Mouse (Mus musculus): ENCODE data around the gene Gabrr1.
"Not testable (repeated sequence)": the region's sequence is repeated elsewhere in the genome, so short reads cannot be mapped to it uniquely, and the experiment has no call there.

Gene Gabrr1

GRCm38 (mm10) chr4:33132221-33132620, at the start of gene Gabrr1:
Gene Gabrr1 (plus strand): TSS chr4:33132521.
- no peak for DNase-seq (ENCODE audit: low spot score)

DNA sequence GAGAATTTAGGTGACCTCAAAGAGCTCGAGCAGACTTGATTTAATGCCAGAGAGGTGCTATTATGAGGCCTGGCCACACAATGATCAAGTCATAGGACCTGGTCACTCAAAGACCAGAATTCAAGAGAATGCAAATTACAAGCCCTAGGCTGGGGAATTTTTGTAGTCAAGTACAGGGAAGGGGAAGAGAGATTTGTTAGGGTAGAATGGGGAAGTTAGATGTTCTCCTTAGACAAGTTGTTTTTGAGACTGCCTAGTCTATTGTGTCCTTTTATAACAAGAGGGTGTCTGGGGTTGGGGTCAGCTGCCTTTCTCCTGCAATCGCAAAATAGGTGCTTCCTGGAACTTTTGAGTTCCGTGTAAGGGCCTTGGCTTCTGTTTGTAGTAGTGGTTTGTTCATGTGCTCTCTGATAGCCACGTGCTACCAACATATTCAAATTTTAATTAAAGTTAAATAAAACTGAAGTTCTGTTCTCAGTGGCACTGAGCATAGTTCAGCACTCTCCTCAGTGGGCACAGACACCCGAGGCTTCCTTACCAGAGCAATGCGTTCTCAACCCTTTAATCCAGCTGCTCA, 33.1 kb upstream of the Gabrr1 start:
- DNase-seq (ENCODE audit: low spot score): no peak

DNA sequence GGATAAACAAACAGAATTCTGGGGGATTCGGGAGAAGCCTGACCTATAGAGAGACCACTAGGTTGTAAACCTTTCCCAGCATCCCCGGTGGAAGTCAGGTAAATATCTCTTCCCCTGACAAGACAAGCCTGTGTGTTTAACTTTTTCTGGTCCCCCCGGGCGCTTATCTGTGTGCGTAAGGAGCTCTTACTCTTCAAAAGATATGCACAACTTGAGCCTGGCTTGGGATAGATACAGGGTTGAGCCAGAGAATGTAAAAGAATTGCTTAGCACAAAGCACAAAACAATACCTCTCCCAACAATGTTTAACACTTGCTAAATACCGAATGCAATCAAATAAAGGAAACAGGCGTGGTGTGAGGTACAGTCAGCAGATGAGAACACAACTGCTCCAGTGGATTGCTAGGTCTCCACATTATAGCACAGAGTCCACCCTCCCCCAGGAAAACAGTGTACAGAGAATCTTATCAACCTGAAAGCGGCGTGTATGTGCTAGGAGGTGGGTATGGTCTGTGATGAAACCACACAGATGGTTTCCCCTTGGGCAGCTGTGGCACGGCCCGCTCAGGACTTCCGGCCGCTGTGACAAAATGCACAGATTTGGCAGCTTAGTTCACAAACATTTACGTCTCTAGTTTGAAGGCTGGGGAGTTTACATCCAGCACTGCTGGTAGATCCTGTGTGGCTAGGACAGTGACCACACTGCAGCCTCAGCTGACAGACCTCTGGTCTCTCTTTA, 22.4 kb upstream of the Gabrr1 start:
- no peak for DNase-seq (ENCODE audit: low spot score)

GRCm38 (mm10) chr4:33110845-33111244, 21.5 kb upstream of the Gabrr1 start:
- no peak for DNase-seq (ENCODE audit: low spot score)

- no peak for DNase-seq (ENCODE audit: low spot score)
These were observed 21.0 kb upstream of the Gabrr1 start for GRCm38 (mm10) chr4:33111358-33111757.

GRCm38 (mm10) chr4:33112866-33113265, 19.5 kb upstream of the Gabrr1 start:
- not testable (repeated sequence) for DNase-seq (ENCODE audit: low spot score)

DNA sequence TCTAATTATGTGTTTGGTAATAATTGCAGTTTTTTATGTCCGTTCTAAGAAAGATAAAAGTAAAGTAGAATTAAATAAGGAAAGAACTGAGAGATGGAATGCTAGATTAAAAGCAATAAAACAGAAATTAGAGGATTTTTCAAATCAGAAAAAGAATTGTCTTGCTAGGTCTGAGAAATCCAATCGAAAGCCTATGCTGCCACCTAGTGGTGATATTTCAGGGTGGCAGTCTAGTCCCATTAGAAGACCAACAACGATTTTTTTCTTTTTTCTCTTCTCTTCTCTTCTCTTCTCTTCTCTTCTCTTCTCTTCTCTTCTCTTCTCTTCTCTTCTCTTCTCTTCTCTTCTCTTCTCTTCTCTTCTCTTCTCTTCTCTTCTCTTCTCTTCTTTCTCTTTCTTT, 13.2 kb upstream of the Gabrr1 start:
- DNase-seq (ENCODE audit: low spot score): peak; percentile 49

DNA sequence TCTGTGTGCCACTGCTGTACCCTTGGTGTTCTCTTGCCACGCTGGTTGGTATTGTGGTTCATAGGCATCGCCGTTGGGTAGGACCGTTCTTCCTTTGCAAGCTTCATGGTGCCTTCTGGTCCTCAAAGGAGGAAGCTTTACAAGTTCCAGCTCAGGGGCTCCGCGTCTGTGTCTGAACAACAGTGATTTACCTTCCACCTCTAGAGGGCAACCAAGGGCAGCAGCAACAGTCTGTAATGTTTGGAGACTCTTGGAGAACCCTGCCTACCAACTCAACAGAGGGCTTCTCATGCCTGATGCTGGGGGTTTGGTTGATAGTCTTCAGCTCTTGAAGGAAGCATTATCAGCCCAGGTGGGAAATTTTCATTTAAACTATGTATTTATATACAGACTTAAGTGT, 7.8 kb upstream of the Gabrr1 start:
- no peak for DNase-seq (ENCODE audit: low spot score)

DNA sequence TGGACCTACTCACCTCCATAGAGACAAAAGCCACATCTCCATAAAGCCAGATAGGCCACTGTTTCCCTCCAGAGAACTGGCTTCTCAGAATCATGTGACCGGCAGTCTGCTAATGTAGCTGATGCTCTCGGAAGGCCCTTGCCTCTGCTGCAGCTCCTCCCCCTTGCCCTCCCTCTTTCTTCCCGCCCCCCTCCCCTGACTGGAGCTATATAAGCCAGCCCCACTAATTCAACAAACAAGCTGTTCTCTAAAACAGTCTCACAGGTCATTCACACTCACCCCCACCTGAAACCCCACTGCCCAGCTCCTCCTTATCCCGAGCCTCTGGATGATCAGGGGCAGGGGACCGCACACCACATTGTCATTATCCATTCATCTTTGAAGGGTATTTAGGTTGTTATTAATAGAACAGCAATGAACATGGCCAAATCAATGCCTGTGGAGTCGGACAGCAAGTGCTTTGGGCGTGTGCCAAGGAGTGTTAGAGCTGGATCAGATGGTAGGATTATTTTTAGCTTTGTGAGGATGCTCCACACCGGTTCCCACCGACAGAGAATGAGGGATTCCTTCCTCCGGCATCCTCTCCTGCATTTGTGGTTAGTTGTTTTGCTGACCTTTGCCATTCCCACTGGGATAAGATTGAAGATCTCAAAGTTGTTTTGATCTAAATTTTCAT, 6.8 kb upstream of the Gabrr1 start:
- DNase-seq (ENCODE audit: low spot score): no peak

- no peak for DNase-seq (ENCODE audit: low spot score)
These were observed 14.5 kb downstream of the Gabrr1 start for GRCm38 (mm10) chr4:33146679-33147291.

GRCm38 (mm10) chr4:33147825-33148224, 15.5 kb downstream of the Gabrr1 start:
- no peak for DNase-seq (ENCODE audit: low spot score)

DNA sequence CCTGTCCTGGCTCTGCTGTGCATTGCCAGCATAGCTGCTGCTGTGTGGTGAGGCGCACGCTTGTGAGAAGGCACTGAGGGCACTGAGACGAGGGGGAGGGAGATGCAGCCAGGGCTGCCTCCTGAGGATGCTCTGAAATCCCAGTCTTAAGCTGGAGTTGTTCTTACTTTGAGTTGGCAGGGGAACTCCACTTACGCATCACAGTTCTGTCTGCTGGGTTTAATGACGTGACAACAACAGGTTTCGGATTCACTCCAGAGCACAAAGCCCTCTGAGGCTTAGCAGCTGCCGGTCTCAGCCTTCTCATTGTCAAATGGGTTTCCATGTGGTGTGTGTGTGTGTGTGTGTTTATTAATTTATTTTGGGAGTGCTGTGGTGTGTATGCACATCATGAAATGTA, 16.8 kb downstream of the Gabrr1 start:
- no peak for DNase-seq (ENCODE audit: low spot score)

- DNase-seq (ENCODE audit: low spot score): no peak
These were observed 20.0 kb downstream of the Gabrr1 start for GRCm38 (mm10) chr4:33152087-33153038.

GRCm38 (mm10) chr4:33183477-33183876, 51.2 kb downstream of the Gabrr1 start:
- DNase-seq (ENCODE audit: low spot score): no peak

- DNase-seq (ENCODE audit: low spot score): no peak
These were observed 55.8 kb downstream of the Gabrr1 start for GRCm38 (mm10) chr4:33188164-33188563.

GRCm38 (mm10) chr4:33188781-33189734, 56.7 kb downstream of the Gabrr1 start:
- DNase-seq (ENCODE audit: low spot score): peak; percentile 72

DNA sequence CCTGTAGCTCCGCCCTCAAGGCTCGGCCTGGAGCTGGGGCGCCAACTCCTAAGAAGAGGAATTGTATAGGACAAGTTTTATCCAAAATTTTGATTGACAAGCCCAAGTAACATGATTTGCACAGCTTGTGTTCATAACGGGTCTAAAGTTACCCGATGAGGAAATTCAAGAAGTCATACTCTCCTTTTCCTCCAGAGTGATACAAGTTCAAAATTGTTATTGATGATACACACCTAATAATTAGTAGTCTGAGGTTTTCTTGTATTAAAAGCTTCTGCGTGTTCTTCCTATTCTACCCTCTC, 57.4 kb downstream of the Gabrr1 start, which contains the start of gene Pm20d2:
Pm20d2 (minus strand) TSS at position 3 of the 302 bp plus-strand sequence.
- no peak for DNase-seq (ENCODE audit: low spot score)

GRCm38 (mm10) chr4:33198117-33198516, 65.8 kb downstream of the Gabrr1 start:
- no peak for DNase-seq (ENCODE audit: low spot score)

GRCm38 (mm10) chr4:33204682-33205081, 72.4 kb downstream of the Gabrr1 start:
- DNase-seq (ENCODE audit: low spot score): no peak

DNA sequence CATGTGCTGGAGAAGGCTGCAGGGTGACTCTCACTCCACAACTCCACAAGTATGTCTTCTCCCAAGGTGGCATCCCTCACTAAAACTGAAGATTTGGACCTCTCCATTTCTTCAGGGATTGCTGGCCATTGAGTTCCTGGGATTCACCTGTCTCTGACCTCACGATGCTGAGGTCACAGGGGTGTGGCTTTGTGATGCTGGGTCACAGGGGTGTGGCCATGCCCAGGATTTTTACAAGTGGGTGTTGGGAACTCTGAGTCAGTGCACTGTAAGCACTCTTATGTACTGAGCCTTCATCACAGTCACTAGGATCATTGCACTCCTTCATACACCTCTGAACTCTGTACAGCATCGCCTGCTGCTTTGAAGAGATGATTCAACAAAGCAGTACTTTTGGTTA, 75.2 kb downstream of the Gabrr1 start:
- DNase-seq (ENCODE audit: low spot score): no peak
